Mouse (Mus musculus): ENCODE results near the gene Atp9a. TPM values are rescaled to one million over a fixed set of nuclear protein-coding genes. Genes with fewer than 3 reads are reported as not detected.

Gene Atp9a
- total RNA-seq, 2 experiments from 2014 or later: 448 to 467 TPM

DNA sequence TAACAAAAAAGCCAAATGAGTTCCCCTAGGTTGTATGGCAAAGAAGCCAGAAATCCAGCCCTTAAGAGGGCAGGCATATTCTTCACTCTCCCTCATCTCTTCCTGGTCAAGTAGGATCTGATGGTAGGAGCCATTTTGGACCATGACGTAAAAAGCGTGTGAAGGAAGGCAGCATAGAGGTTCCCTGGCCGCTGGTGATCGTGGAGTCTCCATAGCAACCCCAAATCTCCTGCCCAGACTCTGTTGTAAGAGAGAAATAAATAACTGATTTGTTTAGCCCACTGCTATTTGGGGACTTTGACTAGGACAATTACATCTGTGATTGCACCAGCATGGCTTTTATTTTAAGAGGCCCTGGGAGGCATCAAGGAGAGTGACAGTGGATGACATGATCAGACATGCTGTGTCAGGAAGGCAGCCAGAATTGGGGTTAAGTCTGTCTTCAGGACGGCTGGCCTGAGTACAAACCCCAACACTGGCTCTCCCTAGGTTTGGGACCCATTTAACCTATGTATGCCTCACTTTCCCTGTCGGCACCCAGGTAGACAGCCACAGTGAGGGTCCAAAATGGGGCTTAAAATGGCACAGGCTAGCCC lies 132.5 kb downstream of the Atp9a start:
- DNase-seq: no peak
- intact Hi-C loops (cut with DNase I): no loop called here

DNA sequence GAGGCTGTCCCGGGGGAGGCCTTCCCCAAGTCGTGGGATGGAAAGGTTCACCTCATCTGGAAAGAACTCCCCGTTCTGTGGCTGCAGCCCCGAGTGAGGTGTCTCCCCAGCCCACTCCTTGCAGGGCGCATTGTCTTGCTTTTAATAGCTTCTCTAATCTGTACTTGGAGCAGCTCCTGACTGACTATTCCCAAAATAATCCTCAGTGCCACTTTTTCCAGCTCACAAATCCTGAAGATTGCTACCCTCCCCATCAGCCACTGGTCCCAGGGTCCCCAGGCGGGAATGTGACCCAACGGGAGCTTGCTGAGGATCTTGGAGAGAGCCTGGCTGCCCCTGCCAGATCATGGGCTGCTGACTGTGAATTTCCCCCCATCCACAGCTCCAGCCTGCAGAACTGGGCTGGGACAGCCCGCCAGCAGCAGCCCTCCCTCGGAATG lies 134.1 kb downstream of the Atp9a start:
- no peak for DNase-seq
- intact Hi-C loops (cut with DNase I): no loop called here

DNA sequence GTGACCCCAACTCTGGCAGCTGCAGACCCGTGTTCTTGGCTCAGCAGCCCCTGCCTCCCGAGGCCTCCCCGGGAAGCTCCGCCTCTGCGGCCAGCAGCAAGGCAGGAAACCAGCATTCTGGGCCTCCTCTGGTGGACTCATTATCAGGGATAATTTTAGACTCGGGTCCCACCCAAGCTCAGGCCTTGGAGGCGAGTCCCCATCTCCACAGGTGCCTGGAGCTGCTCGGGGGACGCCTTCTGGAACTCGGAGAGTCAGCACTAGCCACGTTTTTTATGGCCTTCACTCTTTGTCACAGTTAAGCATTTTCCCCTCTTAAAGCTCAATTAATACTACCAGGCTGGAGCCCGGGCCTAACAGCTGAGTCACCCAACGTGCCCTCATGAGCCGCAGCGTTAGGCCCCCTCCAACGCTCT lies 137.5 kb downstream of the Atp9a start:
- DNase-seq: no peak
- intact Hi-C loops (cut with DNase I): no loop called here

DNA sequence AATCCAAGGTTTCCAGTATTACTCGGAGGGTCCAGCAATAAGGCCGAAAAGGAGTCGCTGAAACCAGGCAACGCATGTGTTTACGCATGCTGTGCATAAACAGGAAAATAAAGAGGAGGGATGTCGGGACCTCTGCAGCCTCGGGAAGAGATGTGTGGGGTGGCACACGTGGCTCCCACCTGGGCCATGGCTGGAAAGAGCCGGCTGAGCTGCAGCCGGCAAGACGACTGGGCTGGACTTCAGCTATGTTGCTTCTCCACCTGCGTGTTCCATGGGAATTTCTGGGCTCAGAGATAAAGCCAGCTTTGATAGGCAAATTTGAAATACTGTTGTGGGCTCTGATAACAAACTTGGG lies 139.8 kb downstream of the Atp9a start:
- intact Hi-C loops (cut with DNase I): no loop called here
- no peak for DNase-seq

DNA sequence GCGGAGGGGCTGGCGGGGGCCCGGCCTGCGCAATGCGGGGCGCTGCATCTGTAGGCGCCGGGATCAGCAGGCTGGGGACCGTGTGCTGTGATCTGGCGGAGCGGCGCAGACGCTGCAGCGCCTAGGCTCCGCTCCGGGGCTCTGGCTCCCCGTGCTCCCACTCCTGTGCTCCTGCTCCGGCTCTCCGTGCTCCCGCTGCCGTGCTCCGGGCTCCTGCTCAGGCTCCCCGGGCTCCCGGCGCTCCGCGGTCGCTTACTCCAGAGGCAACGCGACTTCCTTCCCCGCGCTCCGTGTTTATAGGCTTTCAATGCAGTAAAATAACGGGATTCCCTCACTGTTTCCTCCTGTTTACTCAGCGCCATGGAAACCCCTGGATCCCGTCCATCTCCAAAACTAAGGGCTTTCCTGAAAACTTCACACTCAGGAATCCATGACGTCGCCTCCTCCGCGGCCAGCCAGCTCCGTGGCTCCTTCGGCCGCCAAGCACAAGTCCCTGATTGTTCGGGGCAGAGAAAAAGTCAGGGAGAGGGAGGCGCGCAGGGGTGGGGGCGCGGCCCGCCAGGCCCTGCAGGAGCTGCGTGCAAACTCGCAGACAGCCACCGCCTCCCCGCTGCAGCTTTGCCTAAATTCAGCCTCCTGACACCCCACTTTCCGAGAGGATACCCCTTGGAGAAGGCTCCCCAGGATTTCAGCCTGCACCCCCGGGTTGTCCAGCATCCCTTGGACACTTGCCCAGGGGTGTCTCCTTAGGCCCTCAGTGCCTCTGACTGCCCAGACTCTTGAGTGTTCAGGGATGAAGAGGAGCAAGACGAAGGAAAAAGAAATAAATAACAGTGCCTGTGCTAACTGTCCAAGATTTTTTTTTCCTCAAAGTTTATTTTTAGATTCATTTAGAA lies 140.5 kb downstream of the Atp9a start, which contains the start of gene Nfatc2:
Gene Nfatc2, minus strand, starts transcription at position 167 of the 896 bp plus-strand sequence.
- intact Hi-C loops (cut with DNase I): no loop called here
- DNase-seq: peak; percentile 70

DNA sequence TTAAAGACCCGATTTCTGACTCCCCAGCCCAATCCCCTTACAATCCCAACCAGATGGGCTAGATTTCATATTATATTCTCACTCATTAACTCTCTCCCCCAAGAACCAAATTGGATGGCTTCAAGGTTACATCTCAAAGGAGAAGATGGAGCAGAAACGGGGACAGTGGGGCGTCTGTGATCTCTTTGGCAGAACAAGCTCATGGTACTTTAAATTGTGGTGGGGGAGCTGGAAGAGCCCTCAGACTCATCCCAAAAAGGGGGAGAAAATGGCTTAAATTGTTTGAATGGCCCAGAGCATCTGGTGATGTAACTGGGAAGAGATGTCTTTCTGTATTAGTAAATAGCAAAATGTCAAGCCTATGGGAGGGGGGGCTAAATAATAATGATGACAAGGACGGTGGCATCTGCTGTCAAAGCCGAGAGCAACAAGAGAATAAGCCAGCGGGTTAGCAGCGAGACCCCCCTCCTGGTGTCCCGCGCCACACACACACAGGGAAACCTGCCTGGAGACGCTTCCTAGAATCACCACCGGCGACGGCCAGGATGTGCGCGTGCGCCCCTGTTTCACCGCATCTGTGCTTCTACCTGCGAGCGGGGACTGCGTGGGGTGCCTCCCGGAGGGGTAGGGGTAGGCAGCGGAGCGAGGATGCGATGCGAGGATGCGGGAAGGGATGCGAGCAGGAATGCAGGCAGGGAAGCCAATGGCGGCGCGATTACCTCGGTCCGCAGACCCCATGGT lies 141.3 kb downstream of the Atp9a start:
- intact Hi-C loops (cut with DNase I): no loop called here

DNA sequence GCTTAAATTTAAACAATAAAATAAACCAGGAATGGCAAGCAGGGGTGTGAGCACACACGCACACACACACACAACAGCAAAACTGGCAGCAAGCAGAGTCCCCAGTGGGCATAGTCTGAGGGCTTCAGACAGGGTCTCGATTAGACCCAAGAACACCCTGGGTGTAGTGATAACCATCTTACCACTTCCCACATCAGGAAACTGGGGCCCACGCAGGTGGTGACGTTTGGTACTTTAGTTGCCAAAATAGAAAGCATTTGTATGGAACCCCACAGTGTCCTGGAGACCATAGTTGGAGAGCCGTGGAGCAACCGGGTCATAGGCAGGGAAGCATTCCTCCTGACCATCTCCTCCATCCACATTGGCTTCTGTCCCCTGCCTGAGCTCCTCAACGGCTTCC lies 146.5 kb downstream of the Atp9a start:
- intact Hi-C loops (cut with DNase I): no loop called here
- no peak for DNase-seq

More for the DNA sequence above, 141.3 kb downstream of the Atp9a start:
- no peak for DNase-seq

DNA sequence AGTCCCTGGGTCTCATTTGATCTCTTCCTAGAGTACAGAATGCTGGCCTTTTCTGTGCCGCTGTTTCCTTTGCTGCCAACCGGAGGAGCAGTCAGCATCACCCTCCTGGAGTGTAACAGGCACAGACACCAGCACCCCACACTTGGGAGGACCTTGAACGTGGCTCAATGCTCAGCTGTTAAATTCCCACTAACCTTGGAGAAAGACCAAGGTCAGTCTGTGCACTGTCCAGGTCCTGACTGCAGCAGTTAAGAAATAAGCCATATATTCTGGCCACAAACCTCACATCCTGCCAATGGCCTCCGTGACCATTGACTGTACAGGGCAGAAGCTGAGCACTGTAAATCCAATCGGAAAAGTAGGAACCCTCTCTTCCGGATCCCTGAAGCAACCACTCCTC lies 148.5 kb downstream of the Atp9a start:
- no peak for DNase-seq
- intact Hi-C loops (cut with DNase I): no loop called here

DNA sequence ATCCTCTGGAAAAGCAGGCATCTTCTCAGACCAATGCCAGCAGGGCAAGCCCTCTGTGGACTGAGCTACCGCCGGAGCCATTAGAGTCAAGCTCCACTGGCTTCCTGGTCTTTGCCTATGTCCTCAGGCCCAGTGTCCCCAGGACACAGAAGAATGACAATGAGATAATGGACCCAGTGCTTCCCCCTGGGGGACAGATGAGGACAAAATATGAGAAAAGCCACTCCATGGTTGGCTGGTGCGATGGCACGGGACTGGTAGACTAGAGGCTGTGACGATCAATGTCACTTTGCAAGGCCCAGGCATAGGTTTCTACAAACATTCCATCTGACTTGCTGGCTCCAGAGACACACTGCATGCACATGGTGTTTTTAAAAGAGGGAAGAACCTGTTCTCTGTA lies 149.2 kb downstream of the Atp9a start:
- no peak for DNase-seq
- intact Hi-C loops (cut with DNase I): no loop called here

DNA sequence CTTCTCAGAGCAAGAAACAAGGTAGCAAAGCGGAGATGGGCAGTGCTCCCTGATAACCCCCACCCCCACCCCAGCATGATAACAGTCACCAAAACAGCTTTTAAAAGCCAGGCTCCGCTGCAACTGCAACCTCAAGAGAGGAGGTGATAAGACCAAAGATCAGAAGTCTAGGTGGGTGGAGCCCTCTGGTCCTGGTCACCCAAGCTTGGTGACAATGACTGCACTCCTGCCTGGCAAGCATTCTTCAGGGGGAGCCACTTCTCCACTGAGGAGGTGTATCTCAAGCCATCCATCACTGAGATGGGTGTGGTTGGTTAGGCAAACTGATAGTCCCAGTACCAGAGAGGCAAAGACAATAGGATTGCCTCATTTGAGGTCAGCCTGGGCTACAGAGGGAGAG lies 151.1 kb downstream of the Atp9a start:
- DNase-seq: no peak
- intact Hi-C loops (cut with DNase I): no loop called here

DNA sequence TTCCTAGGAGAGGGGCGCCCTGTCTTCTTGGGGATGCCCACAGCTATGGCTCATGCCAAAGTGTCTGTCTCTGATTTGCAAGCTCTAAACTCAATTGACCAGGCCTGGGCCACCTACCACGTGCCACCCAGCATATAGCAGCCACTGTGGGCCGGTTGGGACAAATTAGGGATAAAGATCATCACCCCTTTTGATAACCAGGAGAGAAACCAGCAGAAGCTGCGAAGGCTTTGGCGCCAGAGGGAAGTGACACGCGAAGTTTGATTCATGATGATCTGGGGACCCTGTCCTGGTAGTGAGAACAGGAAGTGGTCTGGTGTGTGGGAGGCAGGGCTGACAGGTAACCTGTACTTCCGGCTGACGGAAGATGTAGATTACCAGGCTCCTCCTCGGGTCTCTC lies 151.7 kb downstream of the Atp9a start:
- intact Hi-C loops (cut with DNase I): no loop called here
- no peak for DNase-seq

DNA sequence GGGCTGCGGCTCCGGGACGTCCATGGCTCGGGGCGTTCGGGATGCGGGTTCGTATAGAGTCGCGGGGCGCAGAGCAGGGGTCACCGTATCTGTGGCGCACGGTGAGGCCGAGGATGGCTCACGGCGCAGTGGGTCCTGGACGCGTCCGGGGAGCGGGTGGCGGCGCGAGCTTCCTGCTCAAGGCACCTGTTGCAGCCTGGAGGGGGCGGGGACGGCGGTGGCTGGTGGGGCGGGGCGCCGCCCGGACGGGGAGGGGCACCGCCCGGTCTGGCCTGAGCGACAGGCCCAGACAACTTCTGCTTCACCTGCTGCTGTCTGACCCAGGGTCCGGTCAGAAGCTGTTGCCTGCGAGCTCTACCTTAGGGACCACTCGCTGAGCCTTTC lies 152.0 kb downstream of the Atp9a start:
- intact Hi-C loops (cut with DNase I): no loop called here
- DNase-seq: no peak

DNA sequence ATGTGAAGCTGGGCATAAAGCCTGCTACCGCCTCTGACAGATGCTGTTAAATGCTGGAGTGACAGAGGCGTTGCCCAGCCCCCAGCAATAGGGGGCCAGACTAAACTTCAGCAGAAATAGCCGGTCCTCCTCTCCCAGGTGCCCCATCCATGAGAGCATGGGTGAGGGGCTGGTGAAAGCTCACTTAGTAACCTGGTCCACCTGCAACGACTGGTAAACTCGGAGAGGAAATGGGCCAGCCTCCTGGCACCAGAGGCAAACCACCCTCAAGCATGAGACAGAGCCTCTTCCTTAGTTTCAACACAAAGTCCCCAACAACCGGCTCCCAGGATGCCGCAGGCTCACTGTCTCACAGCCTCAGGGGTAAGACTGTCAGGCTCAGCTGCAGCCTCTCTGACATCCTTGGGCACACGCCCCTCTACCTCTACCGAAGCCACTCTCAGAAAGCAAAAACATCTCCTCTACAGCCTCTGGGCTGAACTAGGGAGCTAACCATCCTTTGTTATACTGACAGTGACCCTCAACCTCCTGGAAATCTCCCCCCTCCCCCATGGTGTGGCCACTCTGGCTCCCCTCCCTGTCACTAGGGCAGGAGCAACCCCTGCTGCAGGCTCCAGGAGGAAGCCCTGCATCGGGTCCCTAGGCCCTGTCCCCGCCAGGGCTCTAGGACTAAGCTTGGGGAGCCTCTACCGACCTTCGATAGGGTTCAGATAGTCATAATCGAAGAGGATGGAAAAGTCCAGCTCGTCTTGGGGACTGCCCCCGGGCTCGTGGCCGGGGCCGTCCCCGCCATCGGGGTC lies 152.6 kb downstream of the Atp9a start:
- DNase-seq: no peak
- intact Hi-C loops (cut with DNase I): loop anchor here (10.0 kb wide), 1 partner anchor 95 kb away; no protein-coding TSS in a partner anchor

DNA sequence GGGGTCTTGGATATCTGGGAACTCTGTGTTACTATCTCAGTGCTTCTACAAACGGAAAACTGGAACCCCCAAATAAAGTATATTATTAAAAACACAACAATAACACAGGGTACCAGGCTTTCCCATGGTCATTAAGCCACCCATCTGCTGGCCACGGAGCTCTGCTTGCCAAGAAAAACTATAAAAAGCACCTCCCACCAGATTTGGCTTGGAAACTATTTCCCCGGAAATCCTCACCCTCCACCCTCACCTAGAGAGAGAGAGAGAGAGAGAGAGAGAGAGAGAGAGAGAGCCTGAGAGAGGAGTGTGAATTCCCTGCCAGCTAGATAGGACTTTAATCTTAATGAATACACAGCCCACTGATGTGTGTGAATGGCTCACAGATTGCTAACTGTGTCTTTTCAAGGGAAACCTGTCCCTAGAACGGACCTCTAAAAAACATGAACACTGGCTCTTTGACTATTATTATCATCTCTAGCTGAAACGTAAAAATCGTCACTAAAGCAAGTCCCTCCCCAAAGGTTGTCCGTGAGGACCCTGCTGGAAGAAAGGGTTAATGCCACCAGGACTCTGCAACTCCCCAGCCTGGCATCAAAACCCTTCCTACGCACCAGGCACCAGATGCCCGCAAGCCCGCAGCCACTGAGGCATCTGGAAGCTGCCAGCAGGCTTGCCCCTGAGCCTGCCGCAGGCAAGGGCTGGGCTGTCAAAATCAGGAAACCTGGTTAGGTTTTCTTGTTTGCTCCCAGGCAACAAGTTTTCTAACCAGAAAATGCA lies 153.4 kb downstream of the Atp9a start:
- intact Hi-C loops (cut with DNase I): loop anchor here (10.0 kb wide), 1 partner anchor 94 kb away; no protein-coding TSS in a partner anchor
- DNase-seq: peak; percentile 63

DNA sequence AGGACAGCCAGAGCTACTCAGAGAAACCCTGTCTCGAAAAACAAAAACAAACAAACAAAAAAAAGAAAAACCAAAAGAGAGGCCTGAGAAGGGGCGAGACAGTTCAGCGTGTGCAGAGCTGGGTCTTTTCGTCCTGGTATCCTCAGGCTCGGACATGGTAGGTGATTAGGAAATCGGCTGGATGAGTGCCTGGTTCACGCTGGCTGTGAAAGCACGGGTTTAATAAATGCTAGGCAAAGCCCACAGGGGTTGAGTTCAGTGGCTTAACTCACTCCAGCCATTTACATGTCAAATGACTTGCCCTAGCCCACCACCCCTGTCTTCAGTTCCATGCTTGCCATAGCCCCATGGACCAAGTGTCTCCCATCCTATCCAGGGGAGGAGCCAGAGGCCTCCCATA lies 155.1 kb downstream of the Atp9a start:
- intact Hi-C loops (cut with DNase I): loop anchor here (10.0 kb wide), 1 partner anchor 92 kb away; no protein-coding TSS in a partner anchor
- DNase-seq: no peak

DNA sequence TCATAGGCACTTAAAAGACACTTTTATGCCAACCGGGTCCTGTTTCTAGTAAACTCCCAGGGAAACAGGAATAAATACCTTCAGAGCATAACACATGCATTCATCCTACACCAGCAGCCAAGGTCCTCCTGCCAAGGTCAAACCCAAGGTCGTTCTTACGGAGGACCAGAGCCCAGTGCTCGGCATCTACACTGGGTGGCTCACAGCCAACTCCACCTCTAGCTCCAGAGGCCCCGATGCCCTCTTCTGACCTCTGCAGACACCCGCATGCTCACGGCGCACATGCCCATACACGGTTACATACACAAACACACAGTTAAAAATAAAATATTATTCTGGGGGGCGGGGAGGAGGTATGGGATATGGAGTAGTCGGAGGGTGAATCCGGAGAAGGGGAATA lies 155.7 kb downstream of the Atp9a start:
- no peak for DNase-seq
- intact Hi-C loops (cut with DNase I): loop anchor here (10.0 kb wide), 1 partner anchor 92 kb away; no protein-coding TSS in a partner anchor

DNA sequence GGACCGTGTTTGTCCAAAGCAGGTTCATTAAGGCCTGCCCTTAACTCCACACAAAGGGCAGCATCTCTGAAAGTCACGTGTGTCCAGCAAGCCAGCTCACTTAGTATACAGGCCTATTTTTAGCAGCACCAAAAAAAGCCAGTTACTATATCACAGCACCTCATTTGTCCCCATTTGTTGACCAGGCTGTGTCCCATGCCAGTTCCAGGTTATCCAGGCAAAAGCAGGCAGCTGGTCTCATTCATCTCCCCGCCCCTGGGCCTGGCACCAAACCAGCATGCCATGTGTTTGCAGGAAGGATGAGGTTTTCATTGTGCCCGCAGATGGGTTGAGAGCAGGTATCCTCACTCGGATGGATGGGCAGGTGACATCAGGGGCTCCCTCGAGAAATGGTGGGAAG lies 157.4 kb downstream of the Atp9a start:
- intact Hi-C loops (cut with DNase I): loop anchor here (10.0 kb wide), 1 partner anchor 90 kb away; no protein-coding TSS in a partner anchor
- DNase-seq: peak; percentile 92
